Mouse (Mus musculus) liver, adult 2 months (tissue): ENCODE measurements at regions not wholly inside any gene's neighbourhood (a gene's known extent, or its start where the extent isn't known, plus 50 kb on each side); places are given as distances from the start of the nearest gene placed in this dataset.

ENCODE experiments used
- CTCF ChIP-seq: fragments of 200-500 bp; IDR thresholded peaks from 2 replicates; pipeline ENCODE4 v1.5.1; 2011; ENCODE audit warnings: low read depth, low read length, control low read depth
- POLR2A ChIP-seq: fragments of 200-500 bp; IDR thresholded peaks from 2 replicates; pipeline ENCODE4 v1.6.1; 2011; ENCODE audit warnings: low read length, control low read depth; ENCODE audit not compliant: insufficient read depth; ENCODE audit errors: extremely low read depth

GRCm38 (mm10) chr10:119138237-119138636 lies 101.6 kb downstream of the Cand1 start:
- TF ChIP-seq CTCF (no peak), POLR2A (no peak)
